Mouse (Mus musculus) liver, postnatal 0 days (tissue): ENCODE data around the gene Sox6.

Experiments used
- CTCF ChIP-seq: sonication (generic); IDR thresholded peaks from 2 replicates; pipeline ENCODE4 v1.5.1; 2016; ENCODE audit warnings: antibody characterized with exemption, low read depth
- EP300 ChIP-seq: IDR thresholded peaks from 2 replicates; pipeline ENCODE4 v1.6.1; 2016; ENCODE audit warnings: antibody characterized with exemption, low read depth, mild to moderate bottlenecking

GRCm38 (mm10) chr7:115763851-115764250, 274.7 kb downstream of the Sox6 start:
- TF ChIP-seq CTCF (no peak), EP300 (no peak)
